Mouse (Mus musculus): ENCODE data around the gene Ptger3.

Gene Ptger3

GRCm38 (mm10) chr3:157566725-157567565 lies at the start of gene Ptger3:
TSS of gene Ptger3 (plus strand) at chr3:157566892.
- in situ Hi-C loops (cut with MseI, MboI) = loop anchor here (5.0 kb wide), 1 partner anchor 150 kb away; no protein-coding TSS in a partner anchor

GRCm38 (mm10) chr3:157517992-157518391 lies 48.7 kb upstream of the Ptger3 start:
- in situ Hi-C loops (cut with MseI, MboI) = loop anchor here (10.0 to 25.0 kb wide), 2 partner anchors 283 to 656 kb away; no protein-coding TSS in a partner anchor

DNA sequence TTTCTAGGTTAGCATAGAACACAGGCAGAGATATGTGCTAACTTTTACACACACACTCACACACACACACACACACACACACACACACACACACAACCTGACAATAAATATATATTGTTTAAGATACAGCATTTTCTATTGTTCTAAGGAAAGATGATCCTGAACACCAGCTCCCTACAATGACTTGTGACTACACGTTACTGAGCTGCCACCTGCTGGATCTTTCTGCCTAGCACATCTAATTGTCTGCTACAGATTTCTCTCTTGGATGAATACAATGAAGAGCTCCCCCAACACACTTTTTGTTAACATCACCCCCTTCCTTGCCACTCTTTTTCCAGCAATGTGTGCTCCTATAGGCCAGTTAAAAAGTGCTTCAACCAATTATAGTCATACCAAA lies 46.3 kb upstream of the Ptger3 start:
- in situ Hi-C loops (cut with MseI, MboI) = loop anchor here in 1 of 2 experiments (10.0 to 25.0 kb wide), 2 partner anchors 286 to 658 kb away; no protein-coding TSS in a partner anchor

- in situ Hi-C loops (cut with MseI, MboI) = loop anchor here in 1 of 2 experiments (10.0 to 25.0 kb wide), 2 partner anchors 289 to 662 kb away; no protein-coding TSS in a partner anchor
Observed at GRCm38 (mm10) chr3:157523834-157524233, 42.9 kb upstream of the Ptger3 start.

- in situ Hi-C loops (cut with MseI, MboI) = no loop called here
Observed at GRCm38 (mm10) chr3:157531585-157531984, 35.1 kb upstream of the Ptger3 start.

DNA sequence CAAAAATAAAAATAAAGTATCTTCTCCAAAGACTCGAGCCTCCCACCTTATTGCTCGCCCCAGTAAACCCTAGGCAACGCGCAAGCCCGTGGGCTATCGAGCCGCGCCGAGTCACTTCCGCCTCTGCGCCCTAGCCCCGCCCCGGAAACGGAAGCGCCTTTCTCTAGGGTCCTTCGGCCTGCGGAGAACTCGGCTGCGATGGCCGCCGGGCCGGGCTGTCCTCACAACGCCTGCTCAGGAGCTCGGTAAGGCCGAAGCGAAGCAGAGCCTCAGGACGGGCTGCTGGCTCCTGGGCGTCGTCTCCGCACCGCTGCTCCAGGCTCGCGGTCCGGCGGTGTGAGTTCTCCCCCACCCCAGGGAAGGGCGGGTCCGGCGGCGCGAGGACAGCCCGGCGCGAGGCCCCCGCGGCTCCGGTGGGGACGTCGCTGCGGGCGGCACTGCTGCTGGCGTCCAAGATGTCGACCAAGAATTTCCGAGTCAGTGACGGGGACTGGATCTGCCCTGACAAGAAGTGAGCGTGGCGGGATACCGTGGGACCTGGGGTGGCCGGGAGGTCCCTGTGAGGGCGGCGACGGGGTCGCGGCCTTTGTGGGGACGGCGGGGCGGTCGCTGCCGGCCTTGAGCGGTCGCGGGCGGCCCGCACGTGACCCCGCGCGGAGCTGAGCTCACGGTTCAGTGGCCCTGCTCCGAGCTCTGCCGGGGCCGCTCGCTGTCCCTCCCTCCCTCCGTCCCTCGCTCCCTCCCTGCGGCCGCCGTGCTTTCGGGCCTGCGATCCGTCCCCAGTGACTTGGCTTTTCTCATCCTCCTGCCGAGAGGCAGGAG lies 32.5 kb upstream of the Ptger3 start, which contains the start of gene Zranb2:
Gene Zranb2 (plus strand): TSS at position 197 of the 822 bp plus-strand sequence.
- in situ Hi-C loops (cut with MseI, MboI) = no loop called here

DNA sequence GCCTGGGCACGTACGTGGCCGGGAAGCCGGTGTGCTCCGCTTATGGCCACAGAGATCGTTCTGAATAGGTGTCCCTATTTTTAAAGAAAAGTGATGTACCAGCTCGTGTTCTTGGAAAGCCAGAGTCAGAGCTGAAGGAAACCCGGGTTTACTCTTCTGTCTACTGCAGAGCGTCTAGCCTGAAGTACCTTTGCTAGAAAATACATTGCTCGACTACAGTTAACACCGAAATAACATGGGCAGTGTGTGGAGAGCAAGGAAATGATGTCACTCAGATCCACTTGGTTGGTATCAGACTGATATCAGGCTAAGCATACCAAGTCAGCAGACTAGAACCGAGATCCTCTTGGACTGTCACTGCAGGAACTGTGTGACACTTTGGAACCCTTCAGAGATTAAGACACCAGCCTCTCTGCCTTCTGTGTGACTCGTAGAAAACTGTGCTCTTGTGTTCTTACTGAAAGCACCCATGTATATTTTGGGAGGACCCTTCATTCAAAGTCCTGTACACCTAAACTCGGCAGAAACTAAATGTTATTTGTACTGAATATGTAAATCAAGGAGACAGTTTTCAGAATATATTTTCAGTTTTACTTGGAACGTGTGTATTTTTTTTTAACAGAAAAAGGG lies 31.8 kb upstream of the Ptger3 start:
- in situ Hi-C loops (cut with MseI, MboI) = no loop called here

- in situ Hi-C loops (cut with MseI, MboI) = no loop called here
Observed at GRCm38 (mm10) chr3:157549323-157549722, 17.4 kb upstream of the Ptger3 start.

DNA sequence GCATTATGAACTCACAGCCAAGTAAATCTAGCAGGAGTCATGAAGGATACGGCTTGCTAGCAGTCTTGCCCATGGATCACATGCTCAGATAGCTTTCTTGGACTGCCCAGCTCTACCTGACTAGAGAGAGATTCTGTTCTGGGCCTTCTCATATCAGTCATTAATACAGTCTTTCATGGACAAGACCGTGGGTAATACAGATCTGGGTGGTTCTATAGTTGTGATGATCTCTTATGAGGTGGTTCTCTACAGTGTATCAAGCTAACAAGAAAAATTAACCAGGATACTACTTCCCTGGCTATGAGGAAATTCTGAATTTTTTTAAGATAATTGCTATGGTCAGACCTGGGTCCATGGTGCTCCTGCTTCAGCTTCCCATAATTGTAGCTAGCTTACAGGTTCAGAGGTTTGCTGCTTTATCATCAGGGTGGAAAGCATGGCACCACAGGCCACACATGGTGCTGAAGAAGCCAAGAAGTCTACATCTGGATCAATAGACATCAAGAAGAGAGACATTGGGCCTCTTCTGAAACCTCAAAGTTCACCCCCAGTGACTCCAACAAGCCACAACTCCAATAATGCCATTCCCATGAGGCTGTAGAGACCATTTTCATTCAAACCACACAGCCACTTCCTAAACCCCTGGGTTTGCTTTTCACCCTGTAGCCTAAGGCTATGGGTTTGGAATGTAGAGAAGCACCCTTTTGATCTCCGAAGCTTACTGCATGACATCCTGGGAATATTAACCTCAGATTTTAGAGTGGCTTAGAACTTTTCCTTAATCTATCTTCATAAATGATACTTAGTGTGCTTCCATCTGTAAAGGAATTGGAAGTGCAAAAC lies 16.7 kb upstream of the Ptger3 start:
- in situ Hi-C loops (cut with MseI, MboI) = no loop called here

GRCm38 (mm10) chr3:157565196-157565595 lies 1.5 kb upstream of the Ptger3 start:
- in situ Hi-C loops (cut with MseI, MboI) = loop anchor here (5.0 kb wide), 1 partner anchor 152 kb away; no protein-coding TSS in a partner anchor

DNA sequence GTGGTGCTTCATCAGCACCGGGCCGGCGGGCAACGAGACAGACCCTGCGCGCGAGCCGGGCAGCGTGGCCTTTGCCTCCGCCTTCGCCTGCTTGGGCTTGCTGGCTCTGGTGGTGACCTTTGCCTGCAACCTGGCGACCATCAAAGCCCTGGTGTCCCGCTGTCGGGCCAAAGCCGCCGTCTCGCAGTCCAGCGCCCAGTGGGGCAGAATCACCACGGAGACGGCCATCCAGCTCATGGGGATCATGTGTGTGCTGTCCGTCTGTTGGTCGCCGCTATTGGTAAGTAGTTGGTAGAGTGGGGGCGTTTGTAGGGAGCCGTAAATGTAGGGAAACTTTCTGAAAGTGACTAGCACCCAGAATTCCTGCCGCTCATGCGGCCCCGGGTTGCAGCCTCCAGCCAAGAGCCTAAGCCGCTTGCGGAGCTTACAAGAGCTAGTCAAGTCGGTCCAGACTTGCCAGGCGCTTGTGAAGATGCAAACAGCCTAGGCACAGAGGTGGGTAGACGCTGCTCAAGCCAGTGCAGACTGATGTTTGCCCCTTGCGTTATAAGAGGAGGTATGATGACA lies 957 bp downstream of the Ptger3 start:
- in situ Hi-C loops (cut with MseI, MboI) = loop anchor here (5.0 kb wide), 1 partner anchor 150 kb away; no protein-coding TSS in a partner anchor

GRCm38 (mm10) chr3:157572011-157572410 lies 5.3 kb downstream of the Ptger3 start:
- in situ Hi-C loops (cut with MseI, MboI) = no loop called here

DNA sequence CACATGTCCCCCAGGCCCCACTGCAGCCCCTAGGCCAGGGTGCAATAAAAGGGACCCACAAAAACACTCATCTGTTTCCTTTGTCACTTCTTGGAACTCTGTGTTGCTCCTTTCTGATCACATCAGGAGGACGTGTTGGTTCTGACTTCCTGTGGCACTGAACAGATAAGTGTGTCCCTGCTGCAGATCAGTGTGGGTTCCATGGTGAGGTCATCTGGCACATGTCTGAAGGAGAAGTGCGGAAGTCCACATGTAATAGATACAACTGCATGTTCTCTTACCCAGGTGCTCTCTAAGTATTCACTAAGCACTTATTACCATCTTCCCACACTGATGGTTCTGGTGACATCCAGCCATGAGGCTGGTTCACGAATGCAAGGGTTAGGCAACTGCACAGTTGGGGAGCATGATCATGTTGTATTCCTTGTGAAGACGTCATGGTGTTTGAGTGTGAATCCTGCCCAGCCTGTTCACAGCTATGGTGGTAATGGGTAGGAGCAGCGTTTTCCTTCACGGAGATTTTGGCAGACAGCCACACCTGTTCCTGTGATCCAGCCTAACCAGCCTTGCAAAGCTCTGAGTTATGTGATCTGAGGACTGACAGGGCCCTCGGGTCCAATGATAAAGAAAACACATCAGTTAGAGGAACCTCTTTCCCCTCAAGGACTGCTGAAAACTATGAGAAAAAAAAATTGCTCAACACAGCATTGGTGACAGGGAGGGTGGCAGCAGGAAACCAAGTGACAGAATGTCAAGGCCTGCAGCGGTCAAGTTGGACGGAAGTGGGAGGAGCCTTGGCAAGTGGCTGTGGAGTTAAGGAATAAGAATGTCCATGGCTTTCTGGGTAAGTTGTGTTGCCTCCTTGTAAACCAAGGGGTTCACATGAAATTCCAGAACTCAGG lies 9.0 kb downstream of the Ptger3 start:
- in situ Hi-C loops (cut with MseI, MboI) = no loop called here

DNA sequence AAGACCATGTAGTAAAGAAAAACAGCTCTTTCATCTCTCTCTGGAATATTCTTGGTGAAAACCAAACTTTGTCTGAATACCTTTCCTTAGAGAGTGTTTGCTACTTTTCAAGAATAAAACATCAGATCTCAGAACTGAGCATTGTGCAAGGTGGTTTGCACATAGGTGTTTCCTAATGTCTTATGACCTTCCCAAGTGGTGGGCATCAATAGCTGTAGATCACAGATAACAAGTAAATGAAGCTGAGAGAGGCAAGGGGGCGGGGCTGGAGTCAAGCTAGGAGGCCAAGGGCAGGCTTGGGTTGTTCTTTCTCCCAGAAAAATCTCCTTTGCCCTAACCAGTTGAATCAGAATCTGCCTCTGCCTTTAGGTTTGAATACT lies 9.6 kb downstream of the Ptger3 start:
- in situ Hi-C loops (cut with MseI, MboI) = no loop called here

- in situ Hi-C loops (cut with MseI, MboI) = no loop called here
Observed at GRCm38 (mm10) chr3:157576862-157577261, 10.2 kb downstream of the Ptger3 start.

DNA sequence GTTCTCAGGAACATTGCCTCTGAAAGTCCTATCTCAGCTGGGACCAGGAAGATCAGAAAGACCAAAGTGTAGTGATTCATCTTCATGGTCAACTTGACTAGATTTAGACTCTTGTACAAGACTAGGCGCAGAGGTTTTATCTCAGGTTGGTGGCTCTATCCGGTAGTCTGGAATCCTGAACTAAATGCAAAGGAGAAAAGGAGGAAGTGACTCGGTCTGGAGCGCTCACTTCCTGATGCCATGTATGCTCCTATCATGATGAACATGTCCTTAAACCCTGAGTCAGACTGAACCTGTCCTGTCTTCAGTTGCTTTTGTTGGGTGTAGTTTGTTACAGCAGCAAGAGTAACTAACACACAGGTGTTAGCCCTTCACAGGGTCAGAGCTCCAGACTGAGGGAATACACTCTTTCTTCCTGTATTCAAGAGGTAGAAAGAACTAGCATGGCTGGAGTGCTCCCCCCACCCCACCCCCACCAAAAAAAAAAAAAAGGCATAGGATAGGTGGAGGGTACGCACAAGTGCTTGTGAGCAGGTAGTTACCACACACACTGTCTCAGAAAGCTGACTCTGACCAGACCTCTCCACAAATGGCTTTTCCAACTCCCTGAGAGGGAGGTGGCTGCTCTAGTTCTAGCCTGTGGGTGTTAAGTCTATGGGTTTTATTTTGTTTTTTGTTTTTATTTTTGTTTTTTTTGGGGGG lies 11.9 kb downstream of the Ptger3 start:
- in situ Hi-C loops (cut with MseI, MboI) = no loop called here

DNA sequence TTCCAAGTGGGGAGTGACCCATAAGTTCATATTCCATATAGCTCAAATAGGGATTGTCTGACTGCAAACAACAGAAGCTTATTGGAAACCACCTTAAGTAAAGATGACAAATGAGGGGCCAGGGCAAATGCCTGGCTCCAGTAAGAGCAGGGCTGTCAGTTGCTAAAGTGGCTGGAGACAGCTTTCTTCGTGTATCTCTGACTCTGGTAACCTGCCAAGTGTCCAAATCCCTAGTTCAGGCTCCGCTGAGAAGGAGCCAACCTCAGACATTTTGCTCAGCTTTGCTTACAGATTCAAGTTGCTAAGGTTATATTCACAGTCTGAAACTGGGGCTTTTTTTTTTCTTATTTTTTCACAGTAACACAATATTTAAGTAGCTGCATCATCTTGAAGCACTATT lies 12.7 kb downstream of the Ptger3 start:
- in situ Hi-C loops (cut with MseI, MboI) = no loop called here

GRCm38 (mm10) chr3:157580299-157580698 lies 13.6 kb downstream of the Ptger3 start:
- in situ Hi-C loops (cut with MseI, MboI) = no loop called here

- in situ Hi-C loops (cut with MseI, MboI) = no loop called here
Observed at GRCm38 (mm10) chr3:157581755-157582154, 15.1 kb downstream of the Ptger3 start.

Data from mouse trophoblast stem cell (cell line).